In genomic region chr1:160409123-160409522, GRCm38 (mm10) we compare ENCODE assay signal across 17 mouse cellular contexts.
DNase-seq lines count a peak whose midpoint lies in the region; ATAC-seq lines count a peak whose summit lies in the region.
"Had no signal": no experiment of that assay in that cellular context is flagged by ENCODE, and none has a peak within 500 bp of the region (broad histone marks: within the 10 kb centered on the region; RNA-seq: fewer than 3 reads in every experiment).

No protein-coding gene starts in this region.

- no peaks in the 10 kb centered on the region for H3K36me3 ChIP-seq in liver, embryonic 12.5 days
- H3K36me3 ChIP-seq in limb, embryonic 10.5 days, result no peaks in the 10 kb centered on the region
- no peaks in the 10 kb centered on the region for H3K36me3 ChIP-seq in liver, embryonic 16.5 days (ENCODE audit: control insufficient read depth, insufficient read depth)
- H3K36me3 ChIP-seq: embryonic facial prominence, embryonic 12.5 days; forebrain, embryonic 15.5 days; heart, embryonic 12.5 days; hindbrain, embryonic 10.5 days had no signal

- WGBS in liver, embryonic 12.5 days (ENCODE audit: insufficient replicate concordance), result 67% methylated on average over 1 of the region's 1 CpGs
- WGBS in limb, embryonic 10.5 days, result 76% methylated on average over 1 of the region's 1 CpGs
- 42% methylated on average over 1 of the region's 1 CpGs for WGBS in liver, embryonic 16.5 days (ENCODE audit: insufficient replicate concordance)

- no peak overlapping the region for H3K4me3 ChIP-seq in liver, embryonic 12.5 days
- no peak overlapping the region for H3K4me3 ChIP-seq in limb, embryonic 10.5 days
- H3K4me3 ChIP-seq in liver, embryonic 16.5 days (ENCODE audit: low read depth, low read length), result no peak overlapping the region
- H3K4me3 ChIP-seq: embryonic facial prominence, embryonic 12.5 days; forebrain, embryonic 15.5 days; heart, embryonic 12.5 days; hindbrain, embryonic 10.5 days had no signal

- no peaks in the 10 kb centered on the region for H3K9me3 ChIP-seq in liver, embryonic 12.5 days (replicated peaks)
- no peaks in the 10 kb centered on the region for H3K9me3 ChIP-seq in limb, embryonic 10.5 days (replicated peaks)
- no peaks in the 10 kb centered on the region for H3K9me3 ChIP-seq in liver, embryonic 16.5 days (replicated peaks; ENCODE audit: control insufficient read depth, low read length)
- H3K9me3 ChIP-seq: embryonic facial prominence, embryonic 12.5 days; forebrain, embryonic 15.5 days; heart, embryonic 12.5 days; hindbrain, embryonic 10.5 days had no signal

- no peak for ATAC-seq in liver, embryonic 12.5 days
- ATAC-seq in liver, embryonic 16.5 days (ENCODE audit: low read depth), result no peak
- ATAC-seq: forebrain, embryonic 15.5 days had no signal

- H3K4me2 ChIP-seq in liver, embryonic 12.5 days, result peak overlapping the region; percentile 20
- H3K4me2 ChIP-seq in liver, embryonic 16.5 days (ENCODE audit: low read depth, low read length), result 0 out of 2 replicates have a peak overlapping the region, but pooled peaks have one; percentile 9
- H3K4me2 ChIP-seq: embryonic facial prominence, embryonic 12.5 days; forebrain, embryonic 15.5 days; heart, embryonic 12.5 days; hindbrain, embryonic 14.5 days had no signal

- DNase-seq in liver, result no peak
- no peak for DNase-seq in limb, embryonic 10.5 days (ENCODE audit: low spot score)
- no peak for DNase-seq in urinary bladder, postnatal 4 days (ENCODE audit: low spot score in 2 of 2)
- DNase-seq in cerebellum, adult 9-11 months, result no peak
- no peak for DNase-seq in cerebellum, adult 11 months
- DNase-seq: adrenal gland, adult 2 months; adrenal gland, postnatal 36 days; cerebellum, adult 11-12 months; cerebellum, adult 9-10 months; gastrocnemius, postnatal 14 days had no signal

- H3K27ac ChIP-seq in liver, embryonic 12.5 days, result peak overlapping the region; percentile 89
- H3K27ac ChIP-seq in limb, embryonic 10.5 days, result 0 out of 2 replicates have a peak overlapping the region, but pooled peaks have one; percentile 19
- peak overlapping the region; percentile 84 for H3K27ac ChIP-seq in liver, embryonic 16.5 days (ENCODE audit: low read length)
- H3K27ac ChIP-seq: embryonic facial prominence, embryonic 12.5 days; forebrain, embryonic 15.5 days; hindbrain, embryonic 10.5 days; hindbrain, embryonic 14.5 days had no signal

- peak overlapping the region; percentile 25; the same call in 1 of the 2 replicates for H3K9ac ChIP-seq in liver, embryonic 12.5 days
- H3K9ac ChIP-seq in liver, embryonic 16.5 days (ENCODE audit: low read depth, low read length), result no peak overlapping the region
- H3K9ac ChIP-seq: embryonic facial prominence, embryonic 12.5 days; forebrain, embryonic 15.5 days; heart, embryonic 12.5 days; hindbrain, embryonic 14.5 days had no signal

- H3K27me3 ChIP-seq in liver, embryonic 12.5 days (replicated peaks), result no peaks in the 10 kb centered on the region
- H3K27me3 ChIP-seq in limb, embryonic 10.5 days (ENCODE audit: low read depth, poor library complexity, severe bottlenecking), result no peaks in the 10 kb centered on the region
- no peaks in the 10 kb centered on the region for H3K27me3 ChIP-seq in liver, embryonic 16.5 days (ENCODE audit: control insufficient read depth, insufficient read depth, low read depth, low read length)
- H3K27me3 ChIP-seq: embryonic facial prominence, embryonic 12.5 days; forebrain, embryonic 15.5 days; heart, embryonic 12.5 days had no signal

- peaks cover 46% of the 10 kb centered on the region for H3K4me1 ChIP-seq in liver, embryonic 12.5 days
- peaks cover 20% of the 10 kb centered on the region for H3K4me1 ChIP-seq in limb, embryonic 10.5 days
- peaks cover 16% of the 10 kb centered on the region for H3K4me1 ChIP-seq in liver, embryonic 16.5 days (ENCODE audit: control insufficient read depth, low read depth, low read length)
- H3K4me1 ChIP-seq: embryonic facial prominence, embryonic 12.5 days; hindbrain, embryonic 10.5 days had no signal

Comparison
In these comparisons a context has a peak if more than half of its experiments do, and no peak if none do; other contexts are left out.
1. H3K27ac ChIP-seq: peak in every context shown above with its lines; median percentile 89 in liver, embryonic 12.5 days; 84 in liver, embryonic 16.5 days; 19 in limb, embryonic 10.5 days.